Mouse (Mus musculus) heart, embryonic 13.5 days (tissue): ENCODE measurements around the gene Capn1. TPM values are rescaled to one million over a fixed set of nuclear protein-coding genes. Genes with fewer than 3 reads are reported as not detected.

Experiments
- ATAC-seq: fragments of 200-750 bp; cut with Nextera tagmentation; 2 replicates; pipeline ENCODE4 v1.8.0; 2017; ENCODE audit warnings: moderate TSS enrichment; ENCODE audit not compliant: insufficient number of reproducible peaks, low FRiP score, low TSS enrichment; ENCODE audit errors: extremely low read depth
- H3K27ac ChIP-seq: fragments of 300-500 bp; sonication (generic); replicated peaks from 2 replicates; pipeline ENCODE4 v1.5.1; 2015; ENCODE audit warnings: moderate library complexity, mild to moderate bottlenecking, inconsistent platforms
- H3K27me3 ChIP-seq: fragments of 300-500 bp; sonication (generic); replicated peaks from 2 replicates; pipeline ENCODE4 v1.6.1; 2015; ENCODE audit warnings: mild to moderate bottlenecking, inconsistent platforms
- H3K36me3 ChIP-seq: fragments of 300-500 bp; sonication (generic); 2 replicates; pipeline ENCODE4 v1.6.1; 2015; ENCODE audit warnings: mild to moderate bottlenecking, inconsistent platforms
- H3K4me1 ChIP-seq: fragments of 300-500 bp; sonication (generic); 2 replicates; pipeline ENCODE4 v1.6.1; 2015; ENCODE audit warnings: inconsistent platforms
- H3K4me2 ChIP-seq: fragments of 300-500 bp; sonication (generic); 2 replicates; pipeline ENCODE4 v1.6.1; 2015; ENCODE audit warnings: inconsistent platforms, mild to moderate bottlenecking, moderate library complexity
- H3K4me3 ChIP-seq: fragments of 300-500 bp; sonication (generic); 2 replicates; pipeline ENCODE4 v1.5.1; 2015; ENCODE audit warnings: moderate library complexity, mild to moderate bottlenecking, inconsistent platforms
- H3K9ac ChIP-seq: fragments of 300-500 bp; sonication (generic); 2 replicates; pipeline ENCODE4 v1.6.1; 2015; ENCODE audit warnings: inconsistent platforms, mild to moderate bottlenecking, moderate library complexity
- H3K9me3 ChIP-seq: fragments of 300-500 bp; sonication (generic); 2 replicates; pipeline ENCODE4 v1.6.1; 2016; ENCODE audit warnings: inconsistent platforms
- WGBS: fragments of 180-500 bp; shearing (Covaris S2); methylation state at CpG from one replicate; pipeline ENCODE4 v1.1.7; 2015; ENCODE audit warnings: mixed read lengths; 5-methylcytosine and 5-hydroxymethylcytosine counted together
- polyA plus RNA-seq: library from polyadenylated mRNA; unstranded; fragments of >200 nt; fragmentation: Nextera tagmentation; extraction: Ambion mirVana; gene quantifications from 2 replicates; pipeline ENCODE4 v1.2.1, GENCODE M21; 2015

Capn1 gene
- polyA plus RNA-seq, 1 experiment from 2014 or later: 6.0 TPM

GRCm38 (mm10) chr19:5964804-5965203 lies 50.9 kb downstream of the Capn1 start:
- Histone ChIP-seq H3K9ac (peak overlapping the region; percentile 89; the same call in 1 of the 2 replicates), H3K4me3 (peak overlapping the region; percentile 75), H3K4me1 (peaks cover 35% of the 10 kb centered on the region), H3K27ac (peak overlapping the region; percentile 66; the same call in 1 of the 2 replicates), H3K4me2 (peak overlapping the region; percentile 86), H3K36me3 (peaks cover 18% of the 10 kb centered on the region), H3K9me3 (no peaks in the 10 kb centered on the region), H3K27me3 (no peaks in the 10 kb centered on the region)
- ATAC-seq: no peak
- 76% methylated on average over 2 of the region's 2 CpGs for WGBS

GRCm38 (mm10) chr19:5963883-5964562 lies 51.7 kb downstream of the Capn1 start, which contains the start of gene Pola2:
Gene Pola2 (minus strand): TSS chr19:5964202.
- Histone ChIP-seq H3K9ac (peak within 1 kb of the TSS; percentile 89), H3K27ac (peak within 1 kb of the TSS; percentile 66), H3K9me3 (no peaks in the 10 kb centered on the region), H3K4me2 (peak within 1 kb of the TSS; percentile 86), H3K4me1 (peaks cover 35% of the 10 kb centered on the region), H3K4me3 (peak within 1 kb of the TSS; percentile 75), H3K36me3 (peaks cover 26% of the 10 kb centered on the region), H3K27me3 (no peaks in the 10 kb centered on the region)
- ATAC-seq: peak; percentile 72
- under 1% methylated on average over 50 of the region's 50 CpGs for WGBS

GRCm38 (mm10) chr19:5962651-5963050 lies 53.0 kb downstream of the Capn1 start:
- peak overlapping the region; percentile 89 for H3K9ac ChIP-seq

GRCm38 (mm10) chr19:5957371-5957770 lies 58.3 kb downstream of the Capn1 start:
- no peak for ATAC-seq
- Histone ChIP-seq H3K4me3 (no peak overlapping the region), H3K36me3 (peaks cover 66% of the 10 kb centered on the region), H3K9ac (no peak overlapping the region), H3K27ac (no peak overlapping the region), H3K9me3 (no peaks in the 10 kb centered on the region), H3K27me3 (no peaks in the 10 kb centered on the region), H3K4me1 (peaks cover 52% of the 10 kb centered on the region), H3K4me2 (no peak overlapping the region)
- 84% methylated on average over 5 of the region's 5 CpGs for WGBS

More at GRCm38 (mm10) chr19:5962651-5963050, 53.0 kb downstream of the Capn1 start:
- Histone ChIP-seq H3K27me3 (no peaks in the 10 kb centered on the region), H3K9me3 (no peaks in the 10 kb centered on the region), H3K4me2 (peak overlapping the region; percentile 86), H3K4me1 (peaks cover 35% of the 10 kb centered on the region), H3K4me3 (peak overlapping the region; percentile 75), H3K27ac (no peak overlapping the region), H3K36me3 (peaks cover 39% of the 10 kb centered on the region)
- WGBS: 27% methylated on average over 1 of the region's 1 CpGs
- ATAC-seq: no peak

- Histone ChIP-seq H3K4me1 (peaks cover 54% of the 10 kb centered on the region), H3K27ac (peak overlapping the region; percentile 77; the same call in 1 of the 2 replicates), H3K36me3 (peaks cover 66% of the 10 kb centered on the region), H3K9me3 (no peaks in the 10 kb centered on the region), H3K27me3 (no peaks in the 10 kb centered on the region), H3K4me3 (no peak overlapping the region), H3K4me2 (peak overlapping the region; percentile 49; the same call in 1 of the 2 replicates), H3K9ac (no peak overlapping the region)
- 20% methylated on average over 3 of the region's 3 CpGs for WGBS
- ATAC-seq: no peak
Measured at GRCm38 (mm10) chr19:5956685-5957084, 59.0 kb downstream of the Capn1 start.

DNA sequence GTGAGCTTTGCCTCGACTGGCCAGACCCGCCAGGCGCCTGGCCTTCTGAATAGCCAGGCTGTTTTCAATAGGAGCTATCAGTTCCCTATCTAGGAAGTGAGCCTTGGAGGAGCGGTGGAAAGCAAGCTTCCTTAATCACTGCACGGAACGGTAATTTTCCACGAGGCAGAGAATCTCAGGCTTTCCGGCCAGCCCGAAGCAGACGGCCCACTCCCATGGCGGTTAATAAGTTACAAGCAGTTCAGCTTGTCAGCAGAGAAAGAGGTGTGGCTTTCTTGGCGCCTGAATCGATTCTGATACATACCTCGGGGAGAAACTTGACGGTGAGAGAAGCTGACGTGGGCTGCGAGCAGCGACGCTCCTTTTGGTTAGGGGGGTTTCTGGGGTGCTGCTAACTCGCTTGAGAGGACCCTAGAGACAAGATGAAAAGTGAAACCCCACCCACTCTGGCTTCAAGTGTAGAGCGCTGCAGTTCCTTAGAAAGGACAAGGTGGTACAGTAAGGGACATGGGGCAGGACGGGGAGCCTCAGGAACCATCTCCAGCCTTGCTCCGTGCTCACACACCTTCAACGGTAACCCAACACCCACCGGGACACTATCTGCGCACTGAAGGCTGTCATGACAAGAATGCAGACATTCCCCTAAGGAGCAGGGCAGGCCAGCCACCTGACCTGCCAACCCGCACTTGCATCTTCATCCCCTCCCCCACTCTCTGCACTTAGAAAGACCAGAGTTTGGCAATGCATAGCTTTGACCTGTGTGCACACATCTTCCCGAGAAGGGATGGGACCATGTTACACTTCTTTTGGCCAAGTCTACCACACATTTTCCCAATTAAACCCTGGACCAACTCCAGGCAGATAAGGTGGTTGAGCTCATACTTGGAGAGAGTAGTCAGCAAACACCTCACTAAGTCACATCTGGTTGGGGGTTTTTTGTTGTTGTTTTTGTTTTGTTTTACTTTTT lies 59.7 kb downstream of the Capn1 start:
- 0 out of 2 replicates have a peak overlapping the region, but pooled peaks have one; percentile 58 for H3K9ac ChIP-seq
- peak overlapping the region; percentile 49 for H3K4me2 ChIP-seq
- peak overlapping the region; percentile 22; the same call in 1 of the 2 replicates for H3K4me3 ChIP-seq
- peaks cover 54% of the 10 kb centered on the region for H3K4me1 ChIP-seq
- no peak for ATAC-seq
- no peaks in the 10 kb centered on the region for H3K9me3 ChIP-seq
- 53% methylated on average over 28 of the region's 28 CpGs for WGBS
- peaks cover 64% of the 10 kb centered on the region for H3K36me3 ChIP-seq
- H3K27me3 ChIP-seq: no peaks in the 10 kb centered on the region
- H3K27ac ChIP-seq: peak overlapping the region; percentile 77

- H3K4me2 ChIP-seq: no peak overlapping the region
- H3K9ac ChIP-seq: 0 out of 2 replicates have a peak overlapping the region, but pooled peaks have one; percentile 40
- no peak for ATAC-seq
- H3K9me3 ChIP-seq: no peaks in the 10 kb centered on the region
- peaks cover 65% of the 10 kb centered on the region for H3K36me3 ChIP-seq
- H3K4me1 ChIP-seq: peaks cover 55% of the 10 kb centered on the region
- no peaks in the 10 kb centered on the region for H3K27me3 ChIP-seq
- whole genome bisulfite sequencing: 88% methylated on average over 10 of the region's 10 CpGs
- peak overlapping the region; percentile 77 for H3K27ac ChIP-seq
- H3K4me3 ChIP-seq: no peak overlapping the region
Measured at GRCm38 (mm10) chr19:5954936-5955335, 60.8 kb downstream of the Capn1 start.

GRCm38 (mm10) chr19:5954031-5954710 lies 61.5 kb downstream of the Capn1 start:
- H3K9me3 ChIP-seq: no peaks in the 10 kb centered on the region
- WGBS: 77% methylated on average over 22 of the region's 22 CpGs
- no peak for ATAC-seq
- peak overlapping the region; percentile 65; the same call in 1 of the 2 replicates for H3K9ac ChIP-seq
- H3K27ac ChIP-seq: peak overlapping the region; percentile 17; the same call in 1 of the 2 replicates
- peaks cover 55% of the 10 kb centered on the region for H3K4me1 ChIP-seq
- no peak overlapping the region for H3K4me3 ChIP-seq
- no peaks in the 10 kb centered on the region for H3K27me3 ChIP-seq
- peaks cover 64% of the 10 kb centered on the region for H3K36me3 ChIP-seq
- no peak overlapping the region for H3K4me2 ChIP-seq

GRCm38 (mm10) chr19:5953201-5953770 lies 62.4 kb downstream of the Capn1 start:
- Histone ChIP-seq H3K27me3 (no peaks in the 10 kb centered on the region), H3K36me3 (peaks cover 64% of the 10 kb centered on the region), H3K4me3 (no peak overlapping the region), H3K9ac (peak overlapping the region; percentile 65), H3K9me3 (no peaks in the 10 kb centered on the region), H3K27ac (peak overlapping the region; percentile 94), H3K4me2 (no peak overlapping the region; the same call in 1 of the 2 replicates), H3K4me1 (peaks cover 55% of the 10 kb centered on the region)
- 62% methylated on average over 19 of the region's 19 CpGs for WGBS
- no peak for ATAC-seq

DNA sequence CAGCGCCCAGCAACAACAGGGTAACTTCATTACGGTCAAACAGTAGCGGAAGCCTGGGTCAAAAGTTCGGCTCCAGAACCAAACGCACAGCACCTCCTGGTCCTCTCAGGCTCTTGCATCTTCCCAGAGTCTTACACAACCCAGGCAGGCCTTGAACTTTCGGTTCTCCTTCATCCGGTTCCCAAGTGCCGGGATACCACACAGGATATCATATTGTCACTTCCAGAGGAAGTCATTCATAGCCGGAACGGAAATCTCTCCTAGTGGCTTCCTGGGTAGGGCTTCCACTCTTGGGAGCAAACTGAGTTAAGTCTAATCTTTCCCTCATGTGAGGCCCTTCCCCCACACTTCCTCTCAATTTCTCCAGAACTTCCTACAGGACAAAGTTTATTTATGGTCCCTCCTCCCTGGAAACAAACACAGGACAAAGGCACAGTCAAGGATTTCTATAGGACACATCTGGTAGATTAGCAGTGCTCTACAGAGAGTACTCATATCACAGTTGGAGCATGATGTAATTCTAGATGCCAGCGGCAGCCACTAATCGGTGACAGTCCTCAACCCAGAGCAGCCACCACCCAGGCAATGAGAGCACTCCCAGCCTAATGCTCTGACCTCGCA lies 63.5 kb downstream of the Capn1 start:
- peaks cover 55% of the 10 kb centered on the region for H3K4me1 ChIP-seq
- peak; percentile 15; the same call in 1 of the 2 replicates for ATAC-seq
- H3K9ac ChIP-seq: peak overlapping the region; percentile 65
- H3K4me3 ChIP-seq: peak overlapping the region; percentile 9
- H3K9me3 ChIP-seq: no peaks in the 10 kb centered on the region
- H3K36me3 ChIP-seq: peaks cover 66% of the 10 kb centered on the region
- WGBS: 39% methylated on average over 13 of the region's 13 CpGs
- H3K27me3 ChIP-seq: no peaks in the 10 kb centered on the region
- peak overlapping the region; percentile 94 for H3K27ac ChIP-seq
- peak overlapping the region; percentile 44 for H3K4me2 ChIP-seq
